Mouse (Mus musculus): ENCODE data around the gene Gm49486.

The Gm49486 gene

GRCm38 (mm10) chr15:79270317-79271123 is 41.3 kb downstream of the Gm49486 start:
- peak; percentile 70 for DNase-seq (ENCODE audit: low read depth, low spot score)

- DNase-seq (ENCODE audit: low read depth, low spot score), result no peak
These were observed 42.0 kb downstream of the Gm49486 start for GRCm38 (mm10) chr15:79271124-79271746.

- DNase-seq (ENCODE audit: low read depth, low spot score), result no peak
These were observed 43.8 kb downstream of the Gm49486 start for GRCm38 (mm10) chr15:79273020-79273419.

GRCm38 (mm10) chr15:79277728-79278127 is 48.5 kb downstream of the Gm49486 start:
- no peak for DNase-seq (ENCODE audit: low read depth, low spot score)

- DNase-seq (ENCODE audit: low read depth, low spot score), result no peak
These were observed 51.0 kb downstream of the Gm49486 start for GRCm38 (mm10) chr15:79280209-79280608.

- peak; percentile 29 for DNase-seq (ENCODE audit: low read depth, low spot score)
These were observed 51.7 kb downstream of the Gm49486 start for GRCm38 (mm10) chr15:79280850-79281249.

- DNase-seq (ENCODE audit: low read depth, low spot score), result no peak
These were observed 52.2 kb downstream of the Gm49486 start for GRCm38 (mm10) chr15:79281389-79281788.

- no peak for DNase-seq (ENCODE audit: low read depth, low spot score)
These were observed 53.2 kb downstream of the Gm49486 start for GRCm38 (mm10) chr15:79282434-79282833.

- no peak for DNase-seq (ENCODE audit: low read depth, low spot score)
These were observed 54.2 kb downstream of the Gm49486 start for GRCm38 (mm10) chr15:79283371-79283770.

- DNase-seq (ENCODE audit: low read depth, low spot score), result no peak
These were observed 56.2 kb downstream of the Gm49486 start, which contains the start of gene Baiap2l2 for GRCm38 (mm10) chr15:79285399-79285798. Gene Baiap2l2 (minus strand): TSS chr15:79285537.

- no peak for DNase-seq (ENCODE audit: low read depth, low spot score)
These were observed 57.0 kb downstream of the Gm49486 start for GRCm38 (mm10) chr15:79286141-79286540.

- DNase-seq (ENCODE audit: low read depth, low spot score), result no peak
These were observed 57.9 kb downstream of the Gm49486 start for GRCm38 (mm10) chr15:79287091-79287490.

GRCm38 (mm10) chr15:79288387-79288786 is 59.2 kb downstream of the Gm49486 start:
- DNase-seq (ENCODE audit: low read depth, low spot score), result no peak

- DNase-seq (ENCODE audit: low read depth, low spot score), result no peak
These were observed 60.2 kb downstream of the Gm49486 start for GRCm38 (mm10) chr15:79289441-79289840.

- DNase-seq (ENCODE audit: low read depth, low spot score), result no peak
These were observed 61.1 kb downstream of the Gm49486 start for GRCm38 (mm10) chr15:79290340-79290739.

- DNase-seq (ENCODE audit: low read depth, low spot score), result no peak
These were observed 63.6 kb downstream of the Gm49486 start for GRCm38 (mm10) chr15:79292779-79293178.

GRCm38 (mm10) chr15:79298553-79298952 is 69.4 kb downstream of the Gm49486 start:
- DNase-seq (ENCODE audit: low read depth, low spot score), result no peak

- DNase-seq (ENCODE audit: low read depth, low spot score), result no peak
These were observed 70.5 kb downstream of the Gm49486 start for GRCm38 (mm10) chr15:79299563-79300155.

GRCm38 (mm10) chr15:79303725-79304124 is 74.5 kb downstream of the Gm49486 start:
- DNase-seq (ENCODE audit: low read depth, low spot score), result no peak

GRCm38 (mm10) chr15:79304832-79305231 is 75.6 kb downstream of the Gm49486 start:
- DNase-seq (ENCODE audit: low read depth, low spot score), result no peak

GRCm38 (mm10) chr15:79306043-79306637 is 76.9 kb downstream of the Gm49486 start:
- no peak for DNase-seq (ENCODE audit: low read depth, low spot score)

Measured in skeletal muscle tissue, adult 2 months (tissue).